ENCODE assay signal across 16 mouse cellular contexts in genomic region chr5:142802884-142803283, GRCm38 (mm10). TPM values are rescaled to one million over a fixed set of nuclear protein-coding genes. Genes with fewer than 3 reads are reported as not detected.
DNase-seq lines count a peak whose midpoint lies in the region; ATAC-seq and TF ChIP-seq lines count a peak whose summit lies in the region.
"Had no signal": no experiment of that assay in that cellular context is flagged by ENCODE, and none has a peak within 500 bp of the region (broad histone marks: within the 10 kb centered on the region; RNA-seq: fewer than 3 reads in every experiment).

No protein-coding gene starts in this region.

- H3K4me1 ChIP-seq in heart, embryonic 15.5 days (replicated peaks), result peaks cover 69% of the 10 kb centered on the region
- peaks cover 18% of the 10 kb centered on the region for H3K4me1 ChIP-seq in heart, adult 2 months (ENCODE audit: control insufficient read depth, insufficient read depth, low read length)
- H3K4me1 ChIP-seq in forebrain, embryonic 16.5 days (replicated peaks; ENCODE audit: control insufficient read depth, insufficient read depth, low read length), result peaks cover 65% of the 10 kb centered on the region

- no peak overlapping the region for H3K4me3 ChIP-seq in heart, embryonic 15.5 days
- no peak overlapping the region for H3K4me3 ChIP-seq in heart, adult 2 months
- no peak overlapping the region for H3K4me3 ChIP-seq in forebrain, embryonic 16.5 days (replicated peaks; ENCODE audit: low read length)
- H3K4me3 ChIP-seq: lung, embryonic 15.5 days; myocyte had no signal

- peak overlapping the region; percentile 72 for H3K27ac ChIP-seq in heart, embryonic 15.5 days
- H3K27ac ChIP-seq in heart, adult 2 months, result no peak overlapping the region
- 0 out of 2 replicates have a peak overlapping the region, but pooled peaks have one; percentile 16 for H3K27ac ChIP-seq in forebrain, embryonic 16.5 days (ENCODE audit: low read length)
- H3K27ac ChIP-seq: lung, embryonic 15.5 days had no signal

- WGBS in heart, embryonic 15.5 days, result 69% methylated on average over 4 of the region's 4 CpGs
- WGBS in heart, adult 2 months, result 81% methylated on average over 4 of the region's 4 CpGs
- WGBS in forebrain, embryonic 16.5 days, result 67% methylated on average over 4 of the region's 4 CpGs

- H3K27me3 ChIP-seq in heart, embryonic 15.5 days, result no peaks in the 10 kb centered on the region
- H3K27me3 ChIP-seq in heart, adult 2 months (ENCODE audit: control insufficient read depth, insufficient read depth, low read length), result no peaks in the 10 kb centered on the region
- H3K27me3 ChIP-seq in forebrain, embryonic 16.5 days (replicated peaks; ENCODE audit: control insufficient read depth, insufficient read depth, low read length), result no peaks in the 10 kb centered on the region
- H3K27me3 ChIP-seq: lung, embryonic 15.5 days had no signal

- no peak for TF ChIP-seq CTCF in heart, adult 2 months (IDR thresholded peaks at IDR 0.05)

- no peak for TF ChIP-seq POLR2A in heart, adult 2 months (IDR thresholded peaks at IDR 0.05; ENCODE audit: insufficient read depth, low read depth, low read length)

- no peak overlapping the region for H3K4me2 ChIP-seq in heart, embryonic 15.5 days
- H3K4me2 ChIP-seq in forebrain, embryonic 16.5 days (ENCODE audit: low read length), result no peak overlapping the region
- H3K4me2 ChIP-seq: lung, embryonic 15.5 days had no signal

- no peak for ATAC-seq in heart, embryonic 15.5 days (replicated peaks; ENCODE audit: insufficient number of reproducible peaks, insufficient read depth, low FRiP score, low read depth)
- ATAC-seq in forebrain, embryonic 16.5 days, result no peak
- ATAC-seq: CD4-positive, CD25-positive, alpha-beta regulatory T cell, adult 4 months; intestine, embryonic 16.5 days had no signal

- H3K9me3 ChIP-seq in heart, embryonic 15.5 days (replicated peaks), result no peaks in the 10 kb centered on the region
- no peaks in the 10 kb centered on the region for H3K9me3 ChIP-seq in forebrain, embryonic 16.5 days (ENCODE audit: control insufficient read depth, low read length)
- H3K9me3 ChIP-seq: lung, embryonic 15.5 days had no signal

- DNase-seq in heart, adult 2 months, result no peak
- peak; percentile 8 for DNase-seq in testis, postnatal 14 days (ENCODE audit: low spot score)
- no peak for DNase-seq in testis, postnatal 10 days (ENCODE audit: low spot score)
- DNase-seq in thymus, postnatal 14 days, result no peak
- DNase-seq in gastrocnemius, postnatal 25 days, result no peak
- DNase-seq: cerebellum, adult 18-20 months; gastrocnemius, postnatal 10 days; kidney, postnatal 25 days; left cerebral cortex, postnatal 4 days; thymus, adult 2 months had no signal

- intact Hi-C loops in heart, adult 2 months (cut with DNase I), result no loop called here

- peaks cover 24% of the 10 kb centered on the region for H3K79me2 ChIP-seq in heart, adult 2 months (replicated peaks; ENCODE audit: control insufficient read depth, insufficient read depth, low read length)

- no peak overlapping the region for H3K9ac ChIP-seq in heart, embryonic 15.5 days
- no peak overlapping the region for H3K9ac ChIP-seq in heart, adult 2 months (ENCODE audit: low read depth, low read length)
- no peak overlapping the region for H3K9ac ChIP-seq in forebrain, embryonic 16.5 days (replicated peaks; ENCODE audit: low read depth, low read length)
- H3K9ac ChIP-seq: lung, embryonic 15.5 days had no signal

- no peak for TF ChIP-seq EP300 in heart, adult 2 months (IDR thresholded peaks at IDR 0.05; ENCODE audit: insufficient read depth, low read depth, low read length)

- peaks cover 17% of the 10 kb centered on the region for H3K36me3 ChIP-seq in heart, embryonic 15.5 days
- H3K36me3 ChIP-seq in heart, adult 2 months (ENCODE audit: control insufficient read depth, insufficient read depth, low read length), result peaks cover 3% of the 10 kb centered on the region; the same call in 1 of the 2 replicates
- no peaks in the 10 kb centered on the region for H3K36me3 ChIP-seq in forebrain, embryonic 16.5 days (ENCODE audit: control insufficient read depth, insufficient read depth)

RNA-seq across cellular contexts. Expression of gene Tnrc18, which starts 14.6 kb away (rescaled TPM):
- polyA plus RNA-seq in heart, embryonic 15.5 days (2015; fragmentation: Nextera tagmentation; extraction: Ambion mirVana), result 17.1 and 24.2 TPM in 2 replicates
- 10 to 100 TPM; 49.7 to 60.3 TPM for total RNA-seq in heart, adult 2 months (2021)
- 15.1 and 18.5 TPM in 2 replicates for polyA plus RNA-seq in heart, adult 2 months (2012; rRNA removed)
- 34.8 and 40.4 TPM in 2 replicates for polyA plus RNA-seq in forebrain, embryonic 16.5 days (2015; fragmentation: Nextera tagmentation; extraction: Ambion mirVana)
- total RNA-seq in gastrocnemius, postnatal 25 days (2021), result 10 to 100 TPM; 25.2 to 31.6 TPM
